1 mouse cellular context compared by ENCODE assay signal in the genomic region with DNA sequence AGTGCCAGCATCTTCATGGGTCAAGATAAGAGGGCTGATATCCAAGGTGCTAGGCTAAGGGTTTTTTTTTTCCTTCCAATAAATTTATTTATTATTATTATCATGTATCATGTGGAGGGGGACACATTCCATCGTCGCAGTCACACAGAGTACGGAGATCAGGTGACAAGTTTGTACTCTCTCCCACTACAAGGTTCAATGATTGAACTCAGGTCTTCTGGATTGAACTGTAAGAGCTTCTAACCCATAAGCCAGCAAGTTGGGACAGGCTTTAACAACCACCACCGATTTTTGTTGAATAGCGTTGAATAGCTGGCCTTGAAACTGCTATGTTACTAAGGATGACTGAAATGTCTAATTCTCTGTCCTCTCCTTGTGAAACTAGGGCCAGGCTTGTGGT.
TF ChIP-seq lines count a peak whose summit lies in the region.

No protein-coding gene starts in this region.

TF ChIP-seq in MEL, 35 proteins besides CTCF, POLR2A, EP300 and RAD21 (continued from another document):
- TF ChIP-seq ELF1 (IDR thresholded peaks at IDR 0.05; ENCODE audit: low read depth, low read length) (no peak), GATA1 (IDR thresholded peaks at IDR 0.05; ENCODE audit: low read depth, low read length) (0 out of 2 replicates have a peak, but pooled peaks have one; percentile 33), KAT2A (conservative IDR thresholded peaks at IDR 0.05; ENCODE audit: low read depth, low read length) (no peak), BHLHE40 (IDR thresholded peaks at IDR 0.05; ENCODE audit: borderline replicate concordance, low read depth, low read length) (no peak), ZNF384 (IDR thresholded peaks at IDR 0.05; ENCODE audit: low read depth, low read length) (peak; percentile 46), MEF2A (IDR thresholded peaks at IDR 0.05; ENCODE audit: extremely low read depth, insufficient replicate concordance, low read depth, low read length, poor library complexity, severe bottlenecking) (no peak), CHD1 (IDR thresholded peaks at IDR 0.05; ENCODE audit: low read depth, low read length) (no peak), RCOR1 (IDR thresholded peaks at IDR 0.05; ENCODE audit: low read depth, low read length) (no peak), UBTF (IDR thresholded peaks at IDR 0.05; ENCODE audit: borderline replicate concordance, insufficient read depth, low read depth, low read length) (no peak), TAL1 (IDR thresholded peaks at IDR 0.05; ENCODE audit: low read length) (no peak), MXI1 (IDR thresholded peaks at IDR 0.05; ENCODE audit: low read depth, low read length) (no peak)
